Mouse (Mus musculus) myocyte (in vitro differentiated cells): ENCODE results near the gene Ugdh.

ENCODE experiments used
- POLR2A ChIP-seq: IDR thresholded peaks from one replicate; pipeline ENCODE4 v1.6.1; 2011; ENCODE audit warnings: low read depth, mild to moderate bottlenecking, control low read depth, moderate library complexity; ENCODE audit not compliant: insufficient read length
- REST ChIP-seq: IDR thresholded peaks from one replicate; pipeline ENCODE4 v1.6.1; 2011; ENCODE audit warnings: mild to moderate bottlenecking, control low read depth, moderate library complexity; ENCODE audit not compliant: insufficient read depth, insufficient read length
- USF1 ChIP-seq: IDR thresholded peaks from one replicate; pipeline ENCODE4 v1.6.1; 2011; ENCODE audit warnings: low read depth, mild to moderate bottlenecking, control low read depth, moderate library complexity

DNA sequence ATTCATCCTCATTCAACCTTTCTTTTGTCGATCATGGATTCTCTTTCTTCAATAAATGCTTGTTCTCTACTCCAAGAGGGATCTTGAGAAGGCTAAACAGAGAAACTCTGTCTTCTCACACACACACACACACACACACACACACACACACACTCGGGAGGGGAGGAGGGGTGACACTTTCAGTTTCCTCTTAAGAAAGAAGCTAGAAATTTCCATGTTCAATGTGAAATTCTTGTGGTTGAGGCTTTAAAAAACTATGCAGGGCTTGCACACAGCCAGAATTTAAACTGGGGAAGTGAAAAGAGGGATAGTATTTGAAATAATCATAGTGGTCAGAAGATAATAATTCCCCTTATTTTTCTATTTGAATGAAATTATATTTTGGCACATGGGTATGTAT is 40.1 kb upstream of the Ugdh start:
- no peak for TF ChIP-seq USF1
- no peak for TF ChIP-seq POLR2A
- no peak for TF ChIP-seq REST
